Mouse (Mus musculus): ENCODE results near the gene Caskin2.
"Not testable (repeated sequence)": the region's sequence is repeated elsewhere in the genome, so short reads cannot be mapped to it uniquely, and the experiment has no call there.

Caskin2 gene

DNA sequence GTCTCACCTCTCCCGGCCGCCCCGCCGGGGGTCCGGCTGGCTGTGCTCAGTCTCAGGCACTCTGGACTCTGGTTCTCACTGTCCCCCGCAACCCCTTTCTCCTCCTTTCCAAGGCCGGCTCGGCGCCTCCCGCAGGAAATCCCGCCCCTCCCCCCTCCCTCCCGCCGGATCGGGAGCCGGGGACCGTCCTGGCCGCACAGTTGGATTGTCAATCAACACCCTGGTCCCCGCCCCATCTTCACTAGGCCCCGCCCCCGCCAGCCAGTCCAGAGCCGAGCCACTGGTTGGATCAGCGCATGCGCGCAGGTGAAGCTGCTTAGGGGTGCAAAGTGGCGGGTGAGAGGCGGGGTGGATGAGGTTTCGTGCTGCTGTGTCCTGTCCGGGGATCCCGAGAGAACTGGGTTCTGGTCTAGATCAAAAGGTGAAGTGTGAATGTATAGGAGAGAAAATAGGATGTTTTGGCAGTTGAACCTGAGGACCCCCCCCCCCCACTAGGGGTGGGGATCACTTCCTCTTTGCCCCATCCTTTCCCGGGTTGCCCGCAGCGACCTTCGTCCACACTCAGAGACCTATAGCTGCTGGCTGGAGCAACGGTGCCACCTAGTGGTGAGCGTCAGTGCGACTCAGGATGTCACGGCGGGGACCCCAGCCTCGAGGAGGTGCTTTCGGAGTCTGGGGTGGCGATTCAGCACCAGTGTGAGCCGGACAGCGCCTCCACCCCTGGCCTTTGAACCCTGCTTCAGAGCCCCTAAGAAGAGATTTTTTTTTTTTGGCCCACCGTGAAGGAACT lies at the start of gene Caskin2:
Caskin2 (minus strand) TSS at position 133 of the 790 bp plus-strand sequence.
- DNase-seq (ENCODE audit: extremely low read depth, low read depth, low spot score), result no peak

GRCm38 (mm10) chr11:115859143-115859945 lies 45.9 kb upstream of the Caskin2 start:
- DNase-seq (ENCODE audit: extremely low read depth, low read depth, low spot score), result no peak

DNA sequence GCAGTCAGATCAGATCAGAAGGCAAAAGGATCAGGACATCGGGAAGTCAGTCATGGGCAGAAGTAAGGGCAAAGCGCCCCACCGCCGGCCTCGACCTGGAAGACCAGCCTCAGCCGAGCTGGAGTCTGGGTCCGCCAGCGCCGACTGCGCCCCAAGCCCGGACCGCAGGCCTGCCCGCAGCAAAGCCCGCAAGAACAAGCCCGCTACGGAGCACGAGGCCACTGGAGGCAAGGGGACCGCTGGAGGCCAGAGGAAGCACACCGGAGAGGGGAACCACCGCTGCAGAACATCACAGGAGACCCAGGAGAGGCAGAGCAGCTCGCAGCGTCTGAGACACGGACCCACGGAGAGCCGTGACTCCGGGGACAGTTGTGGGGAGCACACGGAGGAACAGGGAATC lies 44.9 kb upstream of the Caskin2 start, which contains the start of gene Myo15b:
Myo15b (plus strand) TSS at position 53 of the 400 bp plus-strand sequence.
- no peak for DNase-seq (ENCODE audit: extremely low read depth, low read depth, low spot score)

DNA sequence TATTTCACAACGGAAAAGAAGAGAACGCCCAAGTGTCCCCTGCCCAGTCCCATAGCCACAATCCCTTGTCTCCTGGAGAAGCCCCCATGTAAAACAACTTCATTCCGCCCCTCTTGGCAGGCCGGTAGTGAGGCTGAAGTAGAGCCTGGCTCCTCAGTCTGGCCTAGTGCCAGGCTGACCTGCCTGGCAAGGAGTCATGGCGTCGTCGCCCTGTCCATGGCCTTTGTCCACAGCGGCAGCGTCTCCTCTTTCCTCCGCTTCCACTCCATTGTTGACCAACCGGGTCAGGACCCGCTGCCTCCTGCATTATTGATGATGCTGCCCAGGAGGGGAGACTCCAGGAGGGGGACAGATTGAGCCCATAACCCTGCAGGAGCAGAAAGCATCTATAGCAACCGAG lies 44.5 kb upstream of the Caskin2 start:
- DNase-seq (ENCODE audit: extremely low read depth, low read depth, low spot score), result no peak

- DNase-seq (ENCODE audit: extremely low read depth, low read depth, low spot score), result not testable (repeated sequence)
These were observed 43.7 kb upstream of the Caskin2 start for GRCm38 (mm10) chr11:115857146-115857545.

- DNase-seq (ENCODE audit: extremely low read depth, low read depth, low spot score), result no peak
These were observed 41.2 kb upstream of the Caskin2 start for GRCm38 (mm10) chr11:115854674-115855073.

DNA sequence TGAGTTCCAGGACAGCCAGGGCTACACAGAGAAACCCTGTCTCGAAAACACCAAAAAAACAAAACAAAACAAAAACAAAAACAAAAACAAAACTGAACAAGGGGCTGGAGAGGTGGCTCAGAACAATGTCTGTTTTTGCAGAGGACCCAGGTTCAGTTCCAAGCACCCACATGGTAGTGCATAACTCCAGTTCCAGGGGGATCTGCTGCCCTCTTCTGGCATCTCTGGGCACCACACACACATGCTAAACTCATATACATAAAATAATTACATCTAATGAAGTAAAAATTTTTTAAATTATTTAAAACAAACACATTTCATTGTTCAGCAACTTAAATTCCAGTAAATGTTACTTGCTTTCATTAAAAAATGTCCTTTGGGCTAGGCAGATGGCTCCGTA lies 32.4 kb upstream of the Caskin2 start:
- DNase-seq (ENCODE audit: extremely low read depth, low read depth, low spot score), result no peak

GRCm38 (mm10) chr11:115844240-115844639 lies 30.8 kb upstream of the Caskin2 start:
- DNase-seq (ENCODE audit: extremely low read depth, low read depth, low spot score), result no peak

GRCm38 (mm10) chr11:115843891-115844239 lies 30.4 kb upstream of the Caskin2 start:
- DNase-seq (ENCODE audit: extremely low read depth, low read depth, low spot score), result no peak

DNA sequence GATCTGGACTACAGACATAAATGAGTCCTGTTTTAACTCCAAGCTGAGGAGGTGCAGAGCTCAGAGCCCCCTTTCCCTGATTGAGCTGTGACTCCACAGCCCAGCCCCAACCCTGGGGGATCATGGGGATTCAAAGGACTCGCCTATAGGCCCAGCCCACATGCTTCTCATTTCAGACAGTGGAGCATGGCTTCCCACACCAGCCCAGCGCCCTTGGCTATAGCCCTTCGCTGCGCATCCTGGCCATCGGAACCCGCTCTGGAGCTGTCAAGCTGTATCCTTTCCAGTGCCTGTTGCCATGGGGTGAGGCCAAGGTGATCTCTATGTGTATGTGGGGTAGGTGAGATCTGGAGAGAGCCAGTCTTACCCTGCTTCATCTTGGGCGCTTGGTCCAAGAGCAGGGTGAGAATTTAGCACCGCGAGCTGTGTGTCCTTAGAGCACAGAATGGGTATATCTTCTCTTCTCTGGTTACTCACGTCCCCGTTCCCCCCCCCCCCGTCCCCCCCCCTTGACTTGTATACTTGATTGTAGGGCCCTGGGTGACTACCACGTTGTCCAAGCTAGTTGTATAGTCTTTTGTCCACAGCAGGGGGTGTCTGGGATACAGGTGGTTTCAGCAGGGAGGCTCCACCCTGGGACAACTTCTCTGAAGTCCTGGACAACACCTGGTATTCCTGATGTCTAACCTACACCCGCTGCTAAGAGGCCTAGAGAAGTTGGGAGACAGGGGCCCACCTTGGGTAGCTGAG lies 29.9 kb upstream of the Caskin2 start:
- no peak for DNase-seq (ENCODE audit: extremely low read depth, low read depth, low spot score)

GRCm38 (mm10) chr11:115841961-115842550 lies 28.6 kb upstream of the Caskin2 start:
- no peak for DNase-seq (ENCODE audit: extremely low read depth, low read depth, low spot score)

- no peak for DNase-seq (ENCODE audit: extremely low read depth, low read depth, low spot score)
These were observed 27.6 kb upstream of the Caskin2 start for GRCm38 (mm10) chr11:115841044-115841443.

- DNase-seq (ENCODE audit: extremely low read depth, low read depth, low spot score), result no peak
These were observed 26.3 kb upstream of the Caskin2 start for GRCm38 (mm10) chr11:115839732-115840131.

DNA sequence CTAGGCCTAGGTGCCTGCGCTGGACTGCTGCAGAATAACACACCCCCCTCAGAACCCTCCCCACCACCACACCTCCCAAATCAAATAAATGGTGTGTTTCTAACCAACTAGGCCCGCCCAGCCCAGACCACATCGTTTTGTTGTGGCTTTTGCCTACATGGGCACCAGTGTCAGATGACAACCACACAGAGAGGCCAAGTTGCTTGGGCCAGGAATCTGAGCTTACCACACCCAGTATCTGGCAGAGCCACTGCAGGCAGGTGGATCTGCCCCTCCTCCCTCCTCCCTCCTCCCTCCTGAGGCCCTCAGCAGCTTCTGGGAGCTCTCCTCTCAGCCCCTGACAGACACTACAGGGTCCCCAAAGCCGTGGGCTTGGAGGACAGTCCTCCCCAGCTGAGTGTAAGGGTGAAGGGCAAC lies 25.5 kb upstream of the Caskin2 start:
- DNase-seq (ENCODE audit: extremely low read depth, low read depth, low spot score), result peak; percentile 59

DNA sequence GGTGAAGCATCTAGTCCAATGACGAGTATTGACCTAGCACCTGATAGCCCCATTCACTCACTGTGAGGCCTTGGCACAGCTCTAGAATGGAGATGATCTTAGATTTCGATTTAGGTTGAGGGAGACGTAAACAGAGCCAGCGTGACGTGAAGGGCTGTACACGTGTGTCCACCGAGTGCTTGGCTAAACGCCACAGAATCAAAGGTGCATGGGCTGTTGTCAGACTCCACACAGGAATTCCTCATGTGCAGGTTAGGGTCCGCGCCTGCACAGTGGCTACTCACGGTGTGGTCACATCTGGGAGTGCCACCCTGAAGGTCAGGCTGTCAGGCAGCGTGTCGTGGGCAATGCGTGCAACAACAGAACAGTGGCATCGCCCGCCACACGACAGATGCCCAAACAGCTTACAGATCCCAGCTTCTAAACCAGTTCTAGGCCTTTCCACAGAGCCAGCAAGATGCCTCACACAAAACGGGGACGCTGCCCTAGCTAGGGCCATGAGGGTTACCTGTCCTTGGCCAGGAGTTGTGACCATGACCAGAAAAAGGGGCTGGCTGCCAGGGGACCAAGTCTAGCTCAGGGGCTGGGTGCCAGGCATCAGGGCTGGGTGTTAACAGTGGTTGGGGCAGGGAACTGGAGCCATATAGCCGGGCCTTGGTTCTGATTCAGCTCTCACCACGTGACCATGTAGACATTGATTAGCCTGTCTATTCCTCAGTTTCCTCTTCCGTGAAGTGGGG lies 24.3 kb upstream of the Caskin2 start:
- DNase-seq (ENCODE audit: extremely low read depth, low read depth, low spot score), result no peak

DNA sequence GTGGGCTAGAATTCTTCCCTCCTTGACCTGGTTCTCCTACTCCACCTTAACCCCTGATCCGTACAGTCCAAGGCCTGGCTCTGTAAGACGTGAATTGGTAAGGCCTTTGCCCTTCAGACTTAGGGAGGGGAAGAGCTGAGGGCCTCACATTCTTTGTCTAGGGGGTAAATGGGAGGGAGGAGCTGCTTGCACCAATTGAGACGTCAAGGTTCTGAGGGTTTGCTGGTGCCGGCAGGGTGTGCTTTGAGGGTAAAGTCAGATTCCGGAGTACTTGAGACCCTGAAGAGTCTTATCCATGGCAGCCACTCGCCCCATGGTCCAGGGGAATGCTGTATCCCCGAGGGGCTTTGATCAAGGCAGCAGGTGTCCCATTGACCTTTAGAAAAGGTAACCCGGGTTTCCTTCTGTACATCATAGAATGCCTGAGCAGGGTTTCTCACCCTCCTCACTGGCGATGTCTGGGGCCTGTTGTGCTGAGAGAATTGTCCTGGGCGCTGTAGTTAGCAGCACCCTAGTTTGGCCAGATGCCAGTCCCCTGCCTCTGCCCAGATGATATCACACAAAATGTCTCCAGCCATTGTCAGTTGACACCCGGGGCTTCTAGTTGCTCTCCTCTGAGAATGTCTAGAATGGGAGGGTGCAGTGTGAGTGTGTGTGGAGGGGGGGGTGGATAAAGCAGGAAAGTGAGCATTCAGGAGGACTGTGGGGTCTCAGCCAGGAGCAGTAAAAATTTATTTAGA lies 23.4 kb upstream of the Caskin2 start:
- no peak for DNase-seq (ENCODE audit: extremely low read depth, low read depth, low spot score)

DNA sequence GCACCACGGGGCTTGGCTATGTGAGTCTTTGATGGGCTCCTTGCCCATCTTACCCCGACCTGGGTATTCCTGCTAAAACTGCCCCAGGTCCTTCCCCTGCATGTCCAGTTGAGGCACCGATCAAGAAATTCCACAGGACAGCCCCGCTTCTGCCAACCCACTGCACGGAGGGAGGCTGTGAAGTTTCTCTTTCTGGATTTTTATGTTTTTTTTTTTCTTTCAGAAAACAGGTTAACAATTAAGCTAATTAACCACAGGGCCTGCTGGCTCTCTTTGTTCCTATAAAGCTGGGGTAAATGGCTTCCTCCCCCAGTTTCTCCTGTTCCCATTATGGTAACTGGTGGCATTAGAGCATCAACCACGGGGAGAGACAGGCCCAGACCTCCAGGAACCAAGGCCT lies 20.6 kb upstream of the Caskin2 start:
- no peak for DNase-seq (ENCODE audit: extremely low read depth, low read depth, low spot score)

DNA sequence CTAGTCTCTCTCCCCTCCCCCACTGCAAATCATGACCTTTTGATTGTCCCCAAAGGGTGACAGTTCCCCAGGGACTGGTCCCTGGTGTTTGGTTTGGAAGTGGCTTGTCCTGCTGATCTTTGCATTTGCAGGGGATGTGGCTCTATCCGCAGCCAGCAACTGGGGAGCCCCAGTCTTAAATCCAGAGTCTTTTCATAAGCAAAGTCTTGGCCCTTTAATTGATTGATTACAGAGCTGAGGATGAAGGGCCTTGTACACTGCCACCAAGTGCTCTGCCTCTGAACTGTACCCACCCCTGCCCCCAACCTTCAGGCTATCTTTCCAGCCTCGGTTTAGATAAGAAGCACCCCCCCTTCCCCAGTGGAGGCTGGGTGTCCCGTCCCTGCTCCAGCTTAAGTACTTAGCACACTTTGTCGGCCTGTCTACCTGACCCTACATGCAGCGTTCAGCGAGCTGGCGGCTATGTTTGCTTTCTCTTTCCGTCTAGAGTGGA lies 19.6 kb upstream of the Caskin2 start:
- DNase-seq (ENCODE audit: extremely low read depth, low read depth, low spot score), result no peak

DNA sequence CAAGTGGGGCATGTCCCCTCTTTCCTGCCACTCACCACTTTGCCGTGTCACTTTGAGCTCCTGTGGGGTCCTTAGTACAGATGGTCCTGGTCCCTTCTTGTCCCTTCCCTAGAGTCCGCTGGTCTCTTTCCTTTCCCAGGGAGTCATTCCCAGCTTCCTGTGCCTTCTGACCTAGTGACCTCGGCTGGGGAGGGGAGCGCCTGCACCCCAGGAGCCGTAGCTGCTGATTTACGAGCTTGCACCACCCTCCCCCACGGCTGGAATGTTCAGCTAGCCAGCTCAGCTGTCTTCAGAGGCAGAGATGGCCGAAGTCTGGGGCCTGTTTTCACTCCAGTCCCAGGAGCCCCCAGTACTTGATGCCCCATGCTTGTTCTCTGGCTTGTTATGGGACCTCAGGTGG lies 19.1 kb upstream of the Caskin2 start:
- DNase-seq (ENCODE audit: extremely low read depth, low read depth, low spot score), result no peak

GRCm38 (mm10) chr11:115832064-115832463 lies 18.6 kb upstream of the Caskin2 start:
- DNase-seq (ENCODE audit: extremely low read depth, low read depth, low spot score), result no peak
